Mouse (Mus musculus): ENCODE measurements around the gene Zfp61.

- TF ChIP-seq POLR2A (IDR thresholded peaks at IDR 0.05; ENCODE audit: low read depth, low read length) (no peak), CTCF (IDR thresholded peaks at IDR 0.05; ENCODE audit: extremely low read depth, insufficient read depth, insufficient read length, insufficient replicate concordance) (no peak)
These were observed 41.6 kb downstream of the Zfp61 start for GRCm38 (mm10) chr7:24259306-24259999.

All from spleen, adult 2 months (tissue).